In the genomic region with DNA sequence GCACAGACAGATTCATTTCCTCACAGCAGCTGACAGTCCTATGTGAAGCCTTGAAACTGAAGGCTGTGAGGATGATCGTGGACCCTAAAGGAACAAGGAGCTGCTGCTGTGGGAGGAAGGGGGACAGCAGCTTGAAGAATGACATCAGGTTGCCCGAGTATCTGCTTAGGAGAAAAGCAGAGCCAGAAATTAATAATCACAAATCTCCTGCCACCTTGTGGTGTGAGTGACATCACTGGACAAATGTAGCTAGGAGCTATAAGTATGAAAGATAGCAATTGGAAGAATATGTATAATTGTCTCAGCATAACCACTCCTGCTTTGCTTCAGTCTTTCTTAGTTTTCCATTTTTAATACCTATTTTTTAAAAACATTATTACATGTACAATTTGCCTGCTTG, we compare ENCODE assay signal across 14 mouse cellular contexts.
A peak's percentile ranks its signal among the peaks of the same experiment; 100 is the strongest.
DNase-seq lines count a peak whose midpoint lies in the region; ATAC-seq and TF ChIP-seq lines count a peak whose summit lies in the region.
"Had no signal": no experiment of that assay in that cellular context is flagged by ENCODE, and none has a peak within 500 bp of the region (broad histone marks: within the 10 kb centered on the region; RNA-seq: fewer than 3 reads in every experiment).

No protein-coding gene starts in this region.

- no peak overlapping the region for H3K9ac ChIP-seq in lung, postnatal 0 days (replicated peaks; ENCODE audit: low read depth)
- H3K9ac ChIP-seq: liver, postnatal 0 days had no signal

- H3K4me3 ChIP-seq in lung, postnatal 0 days (ENCODE audit: low read depth, low read length), result no peak overlapping the region

- ATAC-seq in Patski, result no peak
- ATAC-seq in lung, postnatal 0 days, result no peak
- ATAC-seq: liver, postnatal 0 days had no signal

- CTCF ChIA-PET in Patski (lab: Charles Lee), result no interaction called here

- WGBS in lung, postnatal 0 days, result 30% methylated on average over 2 of the region's 2 CpGs

- no peaks in the 10 kb centered on the region for H3K27me3 ChIP-seq in Patski
- no peaks in the 10 kb centered on the region for H3K27me3 ChIP-seq in lung, postnatal 0 days (replicated peaks; ENCODE audit: insufficient read depth, low read length)
- H3K27me3 ChIP-seq: CH12.LX had no signal

- H3K27ac ChIP-seq in lung, postnatal 0 days (ENCODE audit: low read length), result no peak overlapping the region

- H3K9me3 ChIP-seq in lung, postnatal 0 days (ENCODE audit: low read length), result no peaks in the 10 kb centered on the region

- no peaks in the 10 kb centered on the region for H3K4me1 ChIP-seq in lung, postnatal 0 days (ENCODE audit: insufficient read depth, low read depth, low read length)

- in situ Hi-C loops in Patski (cut with MboI; ENCODE audit: low pct_unique_long_range_greater_than_20kb), result no loop called here

- TF ChIP-seq EP300 in lung, postnatal 0 days (IDR thresholded peaks at IDR 0.05), result no peak

- no peaks in the 10 kb centered on the region for H3K36me3 ChIP-seq in lung, postnatal 0 days (ENCODE audit: insufficient read depth, low read length)

- TF ChIP-seq CTCF in Patski (IDR thresholded peaks at IDR 0.05), result peak; percentile 16
- no peak for TF ChIP-seq CTCF in lung, postnatal 0 days (IDR thresholded peaks at IDR 0.05)

- POLR2A ChIA-PET in Patski (lab: Charles Lee), result no interaction called here

- H3K4me2 ChIP-seq in lung, postnatal 0 days (replicated peaks; ENCODE audit: low read depth, low read length), result no peak overlapping the region

- peak; percentile 8 to 26 for DNase-seq in cerebellum, postnatal 25 days
- DNase-seq in cerebellum, adult 11 months, result no peak
- peak; percentile 16 for DNase-seq in layer of hippocampus, adult 11-12 months (ENCODE audit: low spot score)
- no peak for DNase-seq in layer of hippocampus, adult 9-10 months (ENCODE audit: low spot score)
- peak; percentile 39 for DNase-seq in 3134 (ENCODE audit: extremely low read depth, insufficient read length, low spot score)
- DNase-seq in Patski (ENCODE audit: low read depth, low spot score), result no peak
- DNase-seq in gastrocnemius, postnatal 4 days (ENCODE audit: low spot score in 2 of 2), result no peak
- no peak for DNase-seq in lung, postnatal 0 days (ENCODE audit: low spot score)
- DNase-seq: adrenal gland, adult 8-10 months; kidney, adult 8-10 months; liver, postnatal 0 days; right cerebral cortex, postnatal 25 days; thymus, adult 18-20 months had no signal

Comparison
In these comparisons a context has a peak if more than half of its experiments do, and no peak if none do; other contexts are left out.
1. DNase-seq: peak in cerebellum, postnatal 25 days (2 of 2), layer of hippocampus, adult 11-12 months (single experiment) and 3134 (single experiment); none in cerebellum, adult 11 months (single experiment), layer of hippocampus, adult 9-10 months (single experiment), Patski (single experiment), gastrocnemius, postnatal 4 days (0 of 2) and lung, postnatal 0 days (single experiment).